Mouse (Mus musculus) neural tube, embryonic 12.5 days (tissue): Measurements from ENCODE around the gene Paf1. TPM values are rescaled to one million over a fixed set of nuclear protein-coding genes. Genes with fewer than 3 reads are reported as not detected.

Experiments used
- ATAC-seq: fragments of 200-750 bp; cut with Nextera tagmentation; 2 replicates; pipeline ENCODE4 v1.8.0; 2017; ENCODE audit warnings: low read depth, mild to moderate bottlenecking, moderate TSS enrichment, moderate library complexity; ENCODE audit not compliant: low FRiP score
- H3K27ac ChIP-seq: fragments of 300-500 bp; sonication (generic); 2 replicates; pipeline ENCODE4 v1.5.1; 2016
- H3K27me3 ChIP-seq: fragments of 300-500 bp; sonication (generic); replicated peaks from 2 replicates; pipeline ENCODE4 v1.6.1; 2016; ENCODE audit warnings: mild to moderate bottlenecking
- H3K36me3 ChIP-seq: fragments of 300-500 bp; sonication (generic); 2 replicates; pipeline ENCODE4 v1.6.1; 2016; ENCODE audit warnings: mild to moderate bottlenecking
- H3K4me1 ChIP-seq: fragments of 300-500 bp; sonication (generic); 2 replicates; pipeline ENCODE4 v1.6.1; 2016
- H3K4me2 ChIP-seq: fragments of 300-500 bp; sonication (generic); replicated peaks from 2 replicates; pipeline ENCODE4 v1.6.1; 2016; ENCODE audit warnings: mild to moderate bottlenecking
- H3K4me3 ChIP-seq: fragments of 300-500 bp; sonication (generic); 2 replicates; pipeline ENCODE4 v1.5.1; 2016
- H3K9ac ChIP-seq: fragments of 300-500 bp; sonication (generic); 2 replicates; pipeline ENCODE4 v1.6.1; 2016; ENCODE audit warnings: mild to moderate bottlenecking
- H3K9me3 ChIP-seq: fragments of 300-500 bp; sonication (generic); 2 replicates; pipeline ENCODE4 v1.6.1; 2016; ENCODE audit warnings: mild to moderate bottlenecking
- WGBS: fragments of 180-500 bp; shearing (Covaris S2); methylation state at CpG from one replicate; pipeline ENCODE4 v1.1.7; 2016; 5-methylcytosine and 5-hydroxymethylcytosine counted together
- polyA plus RNA-seq: library from polyadenylated mRNA; unstranded; fragments of >200 nt; fragmentation: Nextera tagmentation; extraction: Ambion mirVana; gene quantifications from 2 replicates; pipeline ENCODE4 v1.2.1, GENCODE M21; 2016

Paf1 gene
- polyA plus RNA-seq, 1 experiment from 2014 or later: 85.3 TPM

- peaks cover 62% of the 10 kb centered on the region for H3K36me3 ChIP-seq
- no peaks in the 10 kb centered on the region for H3K27me3 ChIP-seq
- no peak overlapping the region for H3K27ac ChIP-seq
- H3K9me3 ChIP-seq: no peaks in the 10 kb centered on the region
- no peak for ATAC-seq
- no peak overlapping the region for H3K4me3 ChIP-seq
- H3K4me1 ChIP-seq: 0 out of 2 replicates have a peak, but pooled peaks cover 6% of the 10 kb centered on the region
- no peak overlapping the region for H3K9ac ChIP-seq
- no peak overlapping the region for H3K4me2 ChIP-seq
- 81% methylated on average over 7 of the region's 7 CpGs for WGBS
Observed at GRCm38 (mm10) chr7:28358431-28358830, 34.3 kb upstream of the Paf1 start.

- no peak for ATAC-seq
- H3K36me3 ChIP-seq: peaks cover 63% of the 10 kb centered on the region
- H3K9me3 ChIP-seq: no peaks in the 10 kb centered on the region
- no peak overlapping the region for H3K27ac ChIP-seq
- no peaks in the 10 kb centered on the region for H3K27me3 ChIP-seq
- H3K9ac ChIP-seq: no peak overlapping the region
- no peak overlapping the region for H3K4me3 ChIP-seq
- 93% methylated on average over 10 of the region's 10 CpGs for WGBS
- H3K4me2 ChIP-seq: no peak overlapping the region
- 0 out of 2 replicates have a peak, but pooled peaks cover 6% of the 10 kb centered on the region for H3K4me1 ChIP-seq
Observed at GRCm38 (mm10) chr7:28359854-28360253, 32.9 kb upstream of the Paf1 start.

- WGBS: 96% methylated on average over 6 of the region's 6 CpGs
- Histone ChIP-seq H3K9ac (no peak overlapping the region), H3K27ac (no peak overlapping the region), H3K4me1 (0 out of 2 replicates have a peak, but pooled peaks cover 6% of the 10 kb centered on the region), H3K9me3 (no peaks in the 10 kb centered on the region), H3K4me3 (no peak overlapping the region), H3K4me2 (no peak overlapping the region), H3K27me3 (no peaks in the 10 kb centered on the region), H3K36me3 (peaks cover 63% of the 10 kb centered on the region)
- no peak for ATAC-seq
Observed at GRCm38 (mm10) chr7:28360291-28360690, 32.5 kb upstream of the Paf1 start.

- no peaks in the 10 kb centered on the region for H3K27me3 ChIP-seq
- 0 out of 2 replicates have a peak, but pooled peaks cover 6% of the 10 kb centered on the region for H3K4me1 ChIP-seq
- no peak overlapping the region for H3K4me2 ChIP-seq
- H3K9ac ChIP-seq: no peak overlapping the region
- WGBS: 96% methylated on average over 20 of the region's 20 CpGs
- H3K9me3 ChIP-seq: no peaks in the 10 kb centered on the region
- no peak overlapping the region for H3K27ac ChIP-seq
- no peak for ATAC-seq
- no peak overlapping the region for H3K4me3 ChIP-seq
- peaks cover 75% of the 10 kb centered on the region for H3K36me3 ChIP-seq
Observed at GRCm38 (mm10) chr7:28361647-28362341, 31.0 kb upstream of the Paf1 start.

GRCm38 (mm10) chr7:28362441-28363060, 30.2 kb upstream of the Paf1 start:
- 0 out of 2 replicates have a peak, but pooled peaks cover 5% of the 10 kb centered on the region for H3K4me1 ChIP-seq
- no peak overlapping the region for H3K9ac ChIP-seq
- no peak overlapping the region for H3K4me2 ChIP-seq
- H3K9me3 ChIP-seq: no peaks in the 10 kb centered on the region
- no peak overlapping the region for H3K27ac ChIP-seq
- no peaks in the 10 kb centered on the region for H3K27me3 ChIP-seq
- no peak for ATAC-seq
- peaks cover 82% of the 10 kb centered on the region for H3K36me3 ChIP-seq
- no peak overlapping the region for H3K4me3 ChIP-seq
- 89% methylated on average over 16 of the region's 16 CpGs for WGBS

GRCm38 (mm10) chr7:28367663-28368275, 25.0 kb upstream of the Paf1 start:
- no peaks in the 10 kb centered on the region for H3K27me3 ChIP-seq
- H3K4me1 ChIP-seq: peaks cover 28% of the 10 kb centered on the region
- H3K36me3 ChIP-seq: peaks cover 68% of the 10 kb centered on the region
- no peak overlapping the region for H3K4me2 ChIP-seq
- no peak overlapping the region for H3K27ac ChIP-seq
- H3K4me3 ChIP-seq: no peak overlapping the region
- peak overlapping the region; percentile 17; the same call in 1 of the 2 replicates for H3K9ac ChIP-seq
- no peaks in the 10 kb centered on the region for H3K9me3 ChIP-seq
- WGBS: 92% methylated on average over 16 of the region's 16 CpGs
- ATAC-seq: no peak

- Histone ChIP-seq H3K4me3 (no peak overlapping the region), H3K9me3 (no peaks in the 10 kb centered on the region), H3K27me3 (no peaks in the 10 kb centered on the region), H3K36me3 (peaks cover 64% of the 10 kb centered on the region), H3K4me2 (no peak overlapping the region), H3K9ac (peak overlapping the region; percentile 17; the same call in 1 of the 2 replicates), H3K27ac (no peak overlapping the region), H3K4me1 (peaks cover 28% of the 10 kb centered on the region)
- WGBS: 93% methylated on average over 16 of the region's 16 CpGs
- no peak for ATAC-seq
Observed at GRCm38 (mm10) chr7:28368276-28368920, 24.4 kb upstream of the Paf1 start.

- Histone ChIP-seq H3K9me3 (no peaks in the 10 kb centered on the region), H3K4me2 (peak overlapping the region; percentile 90), H3K27me3 (no peaks in the 10 kb centered on the region), H3K27ac (no peak overlapping the region), H3K4me1 (peaks cover 34% of the 10 kb centered on the region), H3K36me3 (peaks cover 47% of the 10 kb centered on the region), H3K9ac (peak overlapping the region; percentile 84; the same call in 1 of the 2 replicates), H3K4me3 (peak overlapping the region; percentile 69)
- WGBS: 95% methylated on average over 14 of the region's 14 CpGs
- ATAC-seq: no peak
Observed at GRCm38 (mm10) chr7:28370051-28370450, 22.7 kb upstream of the Paf1 start.

GRCm38 (mm10) chr7:28370977-28371513, 21.7 kb upstream of the Paf1 start:
- 11% methylated on average over 11 of the region's 11 CpGs for WGBS
- no peak for ATAC-seq

GRCm38 (mm10) chr7:28371514-28371989, 21.2 kb upstream of the Paf1 start:
- 0 out of 2 replicates have a peak, but pooled peaks have one; percentile 8 for ATAC-seq
- H3K4me3 ChIP-seq: peak overlapping the region; percentile 69
- H3K27ac ChIP-seq: peak overlapping the region; percentile 73
- peaks cover 34% of the 10 kb centered on the region for H3K36me3 ChIP-seq
- H3K9me3 ChIP-seq: no peaks in the 10 kb centered on the region
- H3K4me2 ChIP-seq: peak overlapping the region; percentile 90
- WGBS: under 1% methylated on average over 43 of the region's 43 CpGs
- H3K27me3 ChIP-seq: no peaks in the 10 kb centered on the region
- H3K4me1 ChIP-seq: peaks cover 48% of the 10 kb centered on the region
- peak overlapping the region; percentile 84 for H3K9ac ChIP-seq

More at GRCm38 (mm10) chr7:28370977-28371513, 21.7 kb upstream of the Paf1 start:
- Histone ChIP-seq H3K9me3 (no peaks in the 10 kb centered on the region), H3K27me3 (no peaks in the 10 kb centered on the region), H3K4me2 (peak overlapping the region; percentile 90), H3K27ac (peak overlapping the region; percentile 73; the same call in 1 of the 2 replicates), H3K36me3 (peaks cover 39% of the 10 kb centered on the region), H3K4me1 (peaks cover 43% of the 10 kb centered on the region), H3K4me3 (peak overlapping the region; percentile 69), H3K9ac (peak overlapping the region; percentile 84)

GRCm38 (mm10) chr7:28372251-28373108, 20.3 kb upstream of the Paf1 start, which contains the start of gene Plekhg2:
Gene Plekhg2, minus strand, starts transcription at chr7:28372599.
- peaks cover 2% of the 10 kb centered on the region; the same call in 1 of the 2 replicates for H3K27me3 ChIP-seq
- peak within 1 kb of the TSS; percentile 69 for H3K4me3 ChIP-seq
- WGBS: under 1% methylated on average over 65 of the region's 66 CpGs
- ATAC-seq: peak; percentile 74
- H3K27ac ChIP-seq: peak within 1 kb of the TSS; percentile 73
- H3K4me2 ChIP-seq: peak within 1 kb of the TSS; percentile 90
- H3K9ac ChIP-seq: peak within 1 kb of the TSS; percentile 84
- H3K4me1 ChIP-seq: peaks cover 51% of the 10 kb centered on the region
- H3K9me3 ChIP-seq: no peaks in the 10 kb centered on the region
- H3K36me3 ChIP-seq: peaks cover 25% of the 10 kb centered on the region
